Comparison of ENCODE assay signal across 8 mouse cellular contexts in genomic region chr11:69111051-69111810, GRCm38 (mm10). TPM values are rescaled to one million over a fixed set of nuclear protein-coding genes. Genes with fewer than 3 reads are reported as not detected.
DNase-seq lines count a peak whose midpoint lies in the region; ATAC-seq and TF ChIP-seq lines count a peak whose summit lies in the region.

No protein-coding gene starts in this region.

- H3K4me2 ChIP-seq in heart, embryonic 16.5 days (ENCODE audit: low read depth, low read length) = peak overlapping the region; percentile 69

- peak; percentile 3 for DNase-seq in gastrocnemius, postnatal 10 days
- DNase-seq in gastrocnemius, adult 18-20 months (ENCODE audit: low spot score) = no peak
- no peak for DNase-seq in MEL (ENCODE audit: low read depth, low spot score)
- peak; percentile 28 for DNase-seq in midbrain, embryonic 10.5 days (ENCODE audit: low spot score)
- no peak for DNase-seq in cerebellum, postnatal 25 days
- no peak for DNase-seq in adrenal gland, adult 2 months

- no peak for TF ChIP-seq CTCF in MEL (IDR thresholded peaks at IDR 0.05 in 2 of 3, conservative IDR thresholded peaks at IDR 0.05 in 1 of 3; ENCODE audit: control insufficient read depth in 1 of 3, insufficient read depth in 1 of 3, low read depth in 2 of 3, low read length in 3 of 3, poor library complexity in 1 of 3, severe bottlenecking in 1 of 3)

- 3% methylated on average over 21 of the region's 21 CpGs for WGBS in heart, embryonic 16.5 days
- 8% methylated on average over 21 of the region's 21 CpGs for WGBS in midbrain, embryonic 10.5 days

- H3K36me3 ChIP-seq in MEL (ENCODE audit: control insufficient read depth in 1 of 2, insufficient read depth in 2 of 2, low read length in 2 of 2) = peaks cover 0 to 7% of the 10 kb centered on the region in 2 experiments; a peak in 2 of 4 replicates
- peaks cover 31% of the 10 kb centered on the region for H3K36me3 ChIP-seq in heart, embryonic 16.5 days (ENCODE audit: control insufficient read depth, insufficient read depth)
- H3K36me3 ChIP-seq in midbrain, embryonic 10.5 days = peaks cover 34% of the 10 kb centered on the region

- no peaks in the 10 kb centered on the region for H3K27me3 ChIP-seq in MEL (ENCODE audit: control insufficient read depth in 1 of 2, insufficient read depth in 2 of 2, low read length in 2 of 2)
- no peaks in the 10 kb centered on the region for H3K27me3 ChIP-seq in heart, embryonic 16.5 days (ENCODE audit: control insufficient read depth, insufficient read depth, low read length)
- H3K27me3 ChIP-seq in midbrain, embryonic 10.5 days (ENCODE audit: low read depth, poor library complexity, severe bottlenecking) = peaks cover 48% of the 10 kb centered on the region

- H3K9me3 ChIP-seq in MEL (replicated peaks; ENCODE audit: insufficient read depth, low read length) = no peaks in the 10 kb centered on the region
- no peaks in the 10 kb centered on the region for H3K9me3 ChIP-seq in heart, embryonic 16.5 days (replicated peaks; ENCODE audit: control insufficient read depth, low read length)
- H3K9me3 ChIP-seq in midbrain, embryonic 10.5 days (replicated peaks) = no peaks in the 10 kb centered on the region

- peak overlapping the region; percentile 76 for H3K9ac ChIP-seq in MEL (ENCODE audit: control insufficient read depth, low read depth, low read length, poor library complexity, severe bottlenecking)
- peak overlapping the region; percentile 69 for H3K9ac ChIP-seq in heart, embryonic 16.5 days (ENCODE audit: low read length)

- peak overlapping the region; percentile 48 to 78 for H3K4me3 ChIP-seq in MEL (ENCODE audit: control insufficient read depth in 1 of 2, insufficient read depth in 1 of 2, low read depth in 2 of 2, low read length in 2 of 2)
- H3K4me3 ChIP-seq in heart, embryonic 16.5 days (ENCODE audit: low read length) = peak overlapping the region; percentile 58
- peak overlapping the region; percentile 64 for H3K4me3 ChIP-seq in midbrain, embryonic 10.5 days

- TF ChIP-seq RAD21 in MEL (IDR thresholded peaks at IDR 0.05; ENCODE audit: low read depth, low read length) = no peak

- peaks cover 0 to 12% of the 10 kb centered on the region in 2 experiments; a peak in 2 of 4 replicates for H3K4me1 ChIP-seq in MEL (ENCODE audit: control insufficient read depth in 1 of 2, insufficient read depth in 2 of 2, low read length in 2 of 2)
- H3K4me1 ChIP-seq in heart, embryonic 16.5 days (ENCODE audit: control insufficient read depth, insufficient read depth, low read length) = peaks cover 15% of the 10 kb centered on the region
- H3K4me1 ChIP-seq in midbrain, embryonic 10.5 days = peaks cover 28% of the 10 kb centered on the region

- H3K79me2 ChIP-seq in MEL (ENCODE audit: control insufficient read depth, insufficient read depth, low read length, poor library complexity) = no peaks in the 10 kb centered on the region

- peak overlapping the region; percentile 45 for H3K27ac ChIP-seq in MEL (ENCODE audit: control insufficient read depth, low read depth, low read length)
- peak overlapping the region; percentile 61 for H3K27ac ChIP-seq in heart, embryonic 16.5 days (ENCODE audit: low read length)
- peak overlapping the region; percentile 72 for H3K27ac ChIP-seq in midbrain, embryonic 10.5 days (replicated peaks)

- no peak for TF ChIP-seq POLR2A in MEL (IDR thresholded peaks at IDR 0.05; ENCODE audit: control insufficient read depth in 1 of 2, insufficient read depth in 1 of 2, low read depth in 1 of 2, low read length in 2 of 2, poor library complexity in 1 of 2)

- no peak for TF ChIP-seq EP300 in MEL (IDR thresholded peaks at IDR 0.05; ENCODE audit: low read depth in 1 of 2, low read length in 2 of 2)

- no peak; the same call in 1 of the 2 replicates for ATAC-seq in heart, embryonic 16.5 days (replicated peaks; ENCODE audit: extremely low read depth, insufficient read depth, low FRiP score)
- ATAC-seq in monocyte, adult 5-6 weeks (replicated peaks; ENCODE audit: insufficient number of reproducible peaks, low FRiP score, low TSS enrichment, poor library complexity, severe bottlenecking) = no peak

TF ChIP-seq in MEL, 35 proteins besides CTCF, POLR2A, EP300 and RAD21 (continues in another document):
- TF ChIP-seq CHD2 (IDR thresholded peaks at IDR 0.05; ENCODE audit: low read length) = no peak
- no peak for TF ChIP-seq MEF2A (IDR thresholded peaks at IDR 0.05; ENCODE audit: extremely low read depth, insufficient replicate concordance, low read depth, low read length, poor library complexity, severe bottlenecking)
- TF ChIP-seq TCF12 (IDR thresholded peaks at IDR 0.05; ENCODE audit: low read depth, low read length) = no peak
- TF ChIP-seq MAX (IDR thresholded peaks at IDR 0.05; ENCODE audit: low read length) = no peak
- TF ChIP-seq ZNF384 (IDR thresholded peaks at IDR 0.05; ENCODE audit: low read depth, low read length) = no peak
- TF ChIP-seq HCFC1 (IDR thresholded peaks at IDR 0.05; ENCODE audit: low read depth, low read length) = peak; percentile 13; the same call in 1 of the 2 replicates
- TF ChIP-seq USF1 (IDR thresholded peaks at IDR 0.05; ENCODE audit: low read depth, low read length) = no peak
- TF ChIP-seq SIN3A (IDR thresholded peaks at IDR 0.05; ENCODE audit: low read length) = 0 out of 2 replicates have a peak, but pooled peaks have one; percentile 69
- TF ChIP-seq USF2 (IDR thresholded peaks at IDR 0.05; ENCODE audit: borderline replicate concordance in 1 of 2, insufficient read depth in 1 of 2, low read depth in 1 of 2, low read length in 2 of 2) = no peak
- no peak for TF ChIP-seq GATA1 (IDR thresholded peaks at IDR 0.05; ENCODE audit: low read depth, low read length)
- TF ChIP-seq UBTF (IDR thresholded peaks at IDR 0.05; ENCODE audit: borderline replicate concordance, insufficient read depth, low read depth, low read length) = no peak

RNA-seq across cellular contexts. Expression of gene Hes7, which starts 9.0 kb away (rescaled TPM):
- total RNA-seq in gastrocnemius, postnatal 10 days (2021) = not detected
- total RNA-seq in gastrocnemius, adult 18-20 months (2021) = not detected
- total RNA-seq in MEL (2012; rRNA removed) = 0.08 TPM in 1 of 2 replicates, not detected in the other
- 1 to 10 TPM in 1 of 2 experiments, not detected in 1; 1.4 TPM for polyA plus RNA-seq in MEL (2012; ENCODE audit: insufficient read depth in 1 of 2, insufficient read length in 2 of 2, low read depth in 1 of 2, low replicate concordance in 2 of 2, missing spikeins in 1 of 2)
- 0.50 TPM in 2 replicates for polyA plus RNA-seq in heart, embryonic 16.5 days (2015; fragmentation: Nextera tagmentation; extraction: Ambion mirVana)
- 0.07 and 0.09 TPM in 2 replicates for polyA plus RNA-seq in midbrain, embryonic 10.5 days (2016; fragmentation: Nextera tagmentation; extraction: Ambion mirVana)
- not detected for total RNA-seq in adrenal gland, adult 2 months (2021)
- 1.3 and 1.6 TPM in 2 replicates for polyA plus RNA-seq in adrenal gland, adult 2 months (2012; rRNA removed)
- total RNA-seq in monocyte, adult 5-6 weeks (2017) = 0.49 TPM in 1 of 3 replicates, not detected in the others

RNA-seq across cellular contexts. Expression of gene 9130213A22Rik, which starts 11.2 kb away (rescaled TPM):
- total RNA-seq in gastrocnemius, postnatal 10 days (2021) = under 1 TPM; 0.27 to 0.49 TPM
- not detected for total RNA-seq in gastrocnemius, adult 18-20 months (2021)
- 0.08 TPM in 1 of 2 replicates, not detected in the other for total RNA-seq in MEL (2012; rRNA removed)
- under 1 TPM in 1 of 2 experiments, not detected in 1; 0.26 TPM for polyA plus RNA-seq in MEL (2012; ENCODE audit: insufficient read depth in 1 of 2, insufficient read length in 2 of 2, low read depth in 1 of 2, low replicate concordance in 2 of 2, missing spikeins in 1 of 2)
- 0.41 and 0.72 TPM in 2 replicates for polyA plus RNA-seq in heart, embryonic 16.5 days (2015; fragmentation: Nextera tagmentation; extraction: Ambion mirVana)
- polyA plus RNA-seq in midbrain, embryonic 10.5 days (2016; fragmentation: Nextera tagmentation; extraction: Ambion mirVana) = 0.07 and 0.14 TPM in 2 replicates
- under 1 TPM; 0.59 to 0.78 TPM for total RNA-seq in adrenal gland, adult 2 months (2021)
- polyA plus RNA-seq in adrenal gland, adult 2 months (2012; rRNA removed) = 2.3 and 3.0 TPM in 2 replicates
- not detected in 3 replicates for total RNA-seq in monocyte, adult 5-6 weeks (2017)

RNA-seq across cellular contexts. Expression of gene Aloxe3, which starts 14.5 kb away (rescaled TPM):
- under 1 TPM in 1 of 2 experiments, not detected in 1; 0.27 TPM for total RNA-seq in gastrocnemius, postnatal 10 days (2021)
- total RNA-seq in gastrocnemius, adult 18-20 months (2021) = not detected
- total RNA-seq in MEL (2012; rRNA removed) = not detected in 2 replicates
- under 1 TPM in 1 of 2 experiments, not detected in 1; 0.13 TPM for polyA plus RNA-seq in MEL (2012; ENCODE audit: insufficient read depth in 1 of 2, insufficient read length in 2 of 2, low read depth in 1 of 2, low replicate concordance in 2 of 2, missing spikeins in 1 of 2)
- polyA plus RNA-seq in heart, embryonic 16.5 days (2015; fragmentation: Nextera tagmentation; extraction: Ambion mirVana) = 0.08 and 0.26 TPM in 2 replicates
- 0.17 and 0.25 TPM in 2 replicates for polyA plus RNA-seq in midbrain, embryonic 10.5 days (2016; fragmentation: Nextera tagmentation; extraction: Ambion mirVana)
- total RNA-seq in adrenal gland, adult 2 months (2021) = 1 to 10 TPM in 1 of 2 experiments, under 1 TPM in 1; 0.79 to 1.0 TPM
- polyA plus RNA-seq in adrenal gland, adult 2 months (2012; rRNA removed) = 1.4 and 2.5 TPM in 2 replicates
- 0.32 to 0.57 TPM in 2 of 3 replicates, not detected in the other for total RNA-seq in monocyte, adult 5-6 weeks (2017)

RNA-seq across cellular contexts. Expression of gene Per1, which starts 16.2 kb away (rescaled TPM):
- total RNA-seq in gastrocnemius, postnatal 10 days (2021) = 10 to 100 TPM; 17.5 to 78.6 TPM
- 10 to 100 TPM; 41.9 to 72.2 TPM for total RNA-seq in gastrocnemius, adult 18-20 months (2021)
- 4.5 and 5.6 TPM in 2 replicates for total RNA-seq in MEL (2012; rRNA removed)
- polyA plus RNA-seq in MEL (2012; ENCODE audit: insufficient read depth in 1 of 2, insufficient read length in 2 of 2, low read depth in 1 of 2, low replicate concordance in 2 of 2, missing spikeins in 1 of 2) = 10 to 100 TPM in 1 of 2 experiments, not detected in 1; 34.9 TPM
- polyA plus RNA-seq in heart, embryonic 16.5 days (2015; fragmentation: Nextera tagmentation; extraction: Ambion mirVana) = 19.6 and 21.9 TPM in 2 replicates
- polyA plus RNA-seq in midbrain, embryonic 10.5 days (2016; fragmentation: Nextera tagmentation; extraction: Ambion mirVana) = 6.8 and 7.6 TPM in 2 replicates
- 10 to 100 TPM; 55.0 to 75.9 TPM for total RNA-seq in adrenal gland, adult 2 months (2021)
- polyA plus RNA-seq in adrenal gland, adult 2 months (2012; rRNA removed) = 41.3 and 76.1 TPM in 2 replicates
- total RNA-seq in monocyte, adult 5-6 weeks (2017) = 44.9 to 89.7 TPM (median 81.1 TPM) in 3 replicates

RNA-seq across cellular contexts. Expression of gene Vamp2, which starts 22.9 kb away (rescaled TPM):
- 10 to 100 TPM; 52.4 to 55.8 TPM for total RNA-seq in gastrocnemius, postnatal 10 days (2021)
- 10 to 100 TPM; 37.4 to 39.3 TPM for total RNA-seq in gastrocnemius, adult 18-20 months (2021)
- total RNA-seq in MEL (2012; rRNA removed) = 3.3 and 4.2 TPM in 2 replicates
- polyA plus RNA-seq in MEL (2012; ENCODE audit: insufficient read depth in 1 of 2, insufficient read length in 2 of 2, low read depth in 1 of 2, low replicate concordance in 2 of 2, missing spikeins in 1 of 2) = 10 to 100 TPM in 1 of 2 experiments, not detected in 1; 28.9 TPM
- polyA plus RNA-seq in heart, embryonic 16.5 days (2015; fragmentation: Nextera tagmentation; extraction: Ambion mirVana) = 84.1 and 91.1 TPM in 2 replicates
- 63.1 and 90.1 TPM in 2 replicates for polyA plus RNA-seq in midbrain, embryonic 10.5 days (2016; fragmentation: Nextera tagmentation; extraction: Ambion mirVana)
- total RNA-seq in adrenal gland, adult 2 months (2021) = 100 to 1,000 TPM; 104 to 130 TPM
- polyA plus RNA-seq in adrenal gland, adult 2 months (2012; rRNA removed) = 425 and 479 TPM in 2 replicates
- total RNA-seq in monocyte, adult 5-6 weeks (2017) = 13.1 to 89.9 TPM (median 23.6 TPM) in 3 replicates

Comparison
In these comparisons a context has a peak if more than half of its experiments do, and no peak if none do; other contexts are left out.
1. DNase-seq: peak in gastrocnemius, postnatal 10 days (single experiment) and midbrain, embryonic 10.5 days (single experiment); none in gastrocnemius, adult 18-20 months (single experiment), MEL (single experiment), cerebellum, postnatal 25 days (0 of 2) and adrenal gland, adult 2 months (single experiment).
2. Peak in every context shown above with its lines, with median percentiles within 50 percentile points of each other: H3K27ac ChIP-seq and H3K4me3 ChIP-seq.